Mouse (Mus musculus) liver, embryonic 15.5 days (tissue): ENCODE measurements at regions not wholly inside any gene's neighbourhood (a gene's known extent, or its start where the extent isn't known, plus 50 kb on each side); places are given as distances from the start of the nearest gene placed in this dataset.
A peak's percentile ranks its signal among the peaks of the same experiment; 100 is the strongest.

Experiments
- ATAC-seq: fragments of 200-750 bp; cut with Nextera tagmentation; 2 replicates; pipeline ENCODE4 v1.8.0; 2017; ENCODE audit warnings: moderate number of reproducible peaks, mild to moderate bottlenecking, moderate library complexity; ENCODE audit not compliant: insufficient read depth
- H3K27ac ChIP-seq: fragments of 300-500 bp; sonication (generic); replicated peaks from 2 replicates; pipeline ENCODE4 v1.5.1; 2015; ENCODE audit warnings: mild to moderate bottlenecking, inconsistent platforms
- H3K27me3 ChIP-seq: fragments of 300-500 bp; sonication (generic); 2 replicates; pipeline ENCODE4 v1.6.1; 2015; ENCODE audit warnings: mild to moderate bottlenecking, inconsistent platforms
- H3K36me3 ChIP-seq: fragments of 300-500 bp; sonication (generic); replicated peaks from 2 replicates; pipeline ENCODE4 v1.6.1; 2015; ENCODE audit warnings: moderate library complexity, mild to moderate bottlenecking, inconsistent platforms
- H3K4me1 ChIP-seq: fragments of 300-500 bp; sonication (generic); replicated peaks from 2 replicates; pipeline ENCODE4 v1.6.1; 2015; ENCODE audit warnings: inconsistent platforms
- H3K4me2 ChIP-seq: fragments of 300-500 bp; sonication (generic); 2 replicates; pipeline ENCODE4 v1.6.1; 2015; ENCODE audit warnings: moderate library complexity, mild to moderate bottlenecking, inconsistent platforms
- H3K4me3 ChIP-seq: fragments of 300-500 bp; sonication (generic); replicated peaks from 2 replicates; pipeline ENCODE4 v1.5.1; 2015; ENCODE audit warnings: mild to moderate bottlenecking, inconsistent platforms
- H3K9ac ChIP-seq: fragments of 300-500 bp; sonication (generic); 2 replicates; pipeline ENCODE4 v1.6.1; 2015; ENCODE audit warnings: moderate library complexity, mild to moderate bottlenecking, inconsistent platforms
- H3K9me3 ChIP-seq: fragments of 300-500 bp; sonication (generic); replicated peaks from 2 replicates; pipeline ENCODE4 v1.6.1; 2016; ENCODE audit warnings: inconsistent platforms
- WGBS: fragments of 180-500 bp; shearing (Covaris S2); methylation state at CpG from one replicate; pipeline ENCODE4 v1.1.7; 2015; ENCODE audit warnings: mixed read lengths; ENCODE audit not compliant: insufficient replicate concordance; 5-methylcytosine and 5-hydroxymethylcytosine counted together

- no peak overlapping the region for H3K4me2 ChIP-seq
- 47% methylated on average over 4 of the region's 4 CpGs for WGBS
- H3K4me1 ChIP-seq = no peaks in the 10 kb centered on the region
These were observed 117.8 kb downstream of the Utp6 start for GRCm38 (mm10) chr11:79844436-79844835.

GRCm38 (mm10) chr11:79843021-79843420 is 119.2 kb downstream of the Utp6 start:
- H3K9ac ChIP-seq = no peak overlapping the region
- 44% methylated on average over 3 of the region's 3 CpGs for WGBS
- H3K4me3 ChIP-seq = no peak overlapping the region
- H3K4me2 ChIP-seq = no peak overlapping the region
- no peaks in the 10 kb centered on the region for H3K9me3 ChIP-seq
- H3K27ac ChIP-seq = no peak overlapping the region
- peaks cover 11% of the 10 kb centered on the region; the same call in 1 of the 2 replicates for H3K4me1 ChIP-seq
- ATAC-seq = no peak
- no peaks in the 10 kb centered on the region for H3K36me3 ChIP-seq
- H3K27me3 ChIP-seq = peaks cover 16% of the 10 kb centered on the region

More at GRCm38 (mm10) chr11:79844436-79844835, 117.8 kb downstream of the Utp6 start:
- no peak for ATAC-seq
- Histone ChIP-seq H3K27ac (no peak overlapping the region), H3K9ac (no peak overlapping the region), H3K36me3 (no peaks in the 10 kb centered on the region), H3K27me3 (peaks cover 16% of the 10 kb centered on the region), H3K9me3 (no peaks in the 10 kb centered on the region), H3K4me3 (no peak overlapping the region)

- no peak overlapping the region for H3K4me2 ChIP-seq
- no peak overlapping the region for H3K27ac ChIP-seq
- WGBS = 68% methylated on average over 6 of the region's 6 CpGs
- no peak for ATAC-seq
- H3K4me1 ChIP-seq = peaks cover 26% of the 10 kb centered on the region; the same call in 1 of the 2 replicates
- H3K36me3 ChIP-seq = no peaks in the 10 kb centered on the region
- no peaks in the 10 kb centered on the region for H3K9me3 ChIP-seq
- H3K9ac ChIP-seq = no peak overlapping the region
- H3K4me3 ChIP-seq = no peak overlapping the region
- H3K27me3 ChIP-seq = peaks cover 16% of the 10 kb centered on the region
These were observed 122.2 kb downstream of the Utp6 start for GRCm38 (mm10) chr11:79839973-79840372.

GRCm38 (mm10) chr11:79838051-79838450 is 124.1 kb downstream of the Utp6 start:
- no peaks in the 10 kb centered on the region for H3K36me3 ChIP-seq
- no peak for ATAC-seq
- 55% methylated on average over 4 of the region's 4 CpGs for WGBS
- H3K4me2 ChIP-seq = no peak overlapping the region
- peaks cover 13% of the 10 kb centered on the region for H3K27me3 ChIP-seq
- no peak overlapping the region for H3K4me3 ChIP-seq
- no peak overlapping the region for H3K9ac ChIP-seq
- H3K9me3 ChIP-seq = no peaks in the 10 kb centered on the region
- peaks cover 26% of the 10 kb centered on the region; the same call in 1 of the 2 replicates for H3K4me1 ChIP-seq
- H3K27ac ChIP-seq = no peak overlapping the region

GRCm38 (mm10) chr11:79837076-79837990 is 124.9 kb downstream of the Utp6 start:
- peak; percentile 91 for ATAC-seq
- H3K27me3 ChIP-seq = peaks cover 10% of the 10 kb centered on the region; the same call in 1 of the 2 replicates
- WGBS = 18% methylated on average over 6 of the region's 6 CpGs

GRCm38 (mm10) chr11:79835873-79836272 is 126.3 kb downstream of the Utp6 start:
- WGBS = 73% methylated on average over 7 of the region's 7 CpGs
- H3K9me3 ChIP-seq = no peaks in the 10 kb centered on the region
- no peaks in the 10 kb centered on the region for H3K36me3 ChIP-seq
- no peak overlapping the region for H3K9ac ChIP-seq
- peaks cover 3% of the 10 kb centered on the region; the same call in 1 of the 2 replicates for H3K27me3 ChIP-seq
- no peak overlapping the region for H3K27ac ChIP-seq
- no peak for ATAC-seq
- H3K4me1 ChIP-seq = peaks cover 26% of the 10 kb centered on the region; the same call in 1 of the 2 replicates
- no peak overlapping the region for H3K4me2 ChIP-seq
- H3K4me3 ChIP-seq = no peak overlapping the region

More at GRCm38 (mm10) chr11:79837076-79837990, 124.9 kb downstream of the Utp6 start:
- Histone ChIP-seq H3K9ac (no peak overlapping the region), H3K27ac (no peak overlapping the region), H3K4me1 (peaks cover 26% of the 10 kb centered on the region; the same call in 1 of the 2 replicates), H3K36me3 (no peaks in the 10 kb centered on the region), H3K4me2 (peak overlapping the region; percentile 31), H3K9me3 (no peaks in the 10 kb centered on the region), H3K4me3 (no peak overlapping the region)

- no peak overlapping the region for H3K4me2 ChIP-seq
- WGBS = 39% methylated on average over 2 of the region's 2 CpGs
These were observed 128.4 kb downstream of the Utp6 start for GRCm38 (mm10) chr11:79833817-79834216.

GRCm38 (mm10) chr11:79831591-79832320 is 130.4 kb downstream of the Utp6 start:
- Histone ChIP-seq H3K27ac (no peak overlapping the region), H3K9me3 (no peaks in the 10 kb centered on the region), H3K4me2 (no peak overlapping the region), H3K36me3 (no peaks in the 10 kb centered on the region), H3K4me3 (no peak overlapping the region), H3K4me1 (peaks cover 2% of the 10 kb centered on the region; the same call in 1 of the 2 replicates), H3K27me3 (no peaks in the 10 kb centered on the region), H3K9ac (no peak overlapping the region)
- ATAC-seq = no peak
- WGBS = 76% methylated on average over 11 of the region's 11 CpGs

More at GRCm38 (mm10) chr11:79833817-79834216, 128.4 kb downstream of the Utp6 start:
- Histone ChIP-seq H3K4me1 (peaks cover 21% of the 10 kb centered on the region; the same call in 1 of the 2 replicates), H3K27me3 (no peaks in the 10 kb centered on the region), H3K4me3 (no peak overlapping the region), H3K27ac (no peak overlapping the region), H3K36me3 (no peaks in the 10 kb centered on the region), H3K9ac (no peak overlapping the region), H3K9me3 (no peaks in the 10 kb centered on the region)
- ATAC-seq = no peak

GRCm38 (mm10) chr11:79830567-79831055 is 131.6 kb downstream of the Utp6 start:
- Histone ChIP-seq H3K9me3 (no peaks in the 10 kb centered on the region), H3K27ac (no peak overlapping the region), H3K9ac (no peak overlapping the region), H3K4me2 (no peak overlapping the region), H3K4me1 (no peaks in the 10 kb centered on the region; the same call in 1 of the 2 replicates), H3K27me3 (no peaks in the 10 kb centered on the region), H3K36me3 (no peaks in the 10 kb centered on the region), H3K4me3 (no peak overlapping the region)
- WGBS = 54% methylated on average over 5 of the region's 5 CpGs
- no peak for ATAC-seq

GRCm38 (mm10) chr11:79827034-79827433 is 135.2 kb downstream of the Utp6 start:
- 50% methylated on average over 3 of the region's 3 CpGs for WGBS
- no peaks in the 10 kb centered on the region for H3K4me1 ChIP-seq
- H3K27me3 ChIP-seq = 0 out of 2 replicates have a peak, but pooled peaks cover 3% of the 10 kb centered on the region
- no peak overlapping the region for H3K4me3 ChIP-seq
- H3K9ac ChIP-seq = no peak overlapping the region
- no peak overlapping the region for H3K4me2 ChIP-seq
- H3K36me3 ChIP-seq = no peaks in the 10 kb centered on the region
- H3K9me3 ChIP-seq = no peaks in the 10 kb centered on the region
- ATAC-seq = no peak
- H3K27ac ChIP-seq = no peak overlapping the region

- H3K27ac ChIP-seq = no peak overlapping the region
- H3K4me3 ChIP-seq = no peak overlapping the region
- no peak for ATAC-seq
- 66% methylated on average over 4 of the region's 4 CpGs for whole genome bisulfite sequencing
- H3K9ac ChIP-seq = no peak overlapping the region
- no peaks in the 10 kb centered on the region for H3K9me3 ChIP-seq
- no peaks in the 10 kb centered on the region for H3K36me3 ChIP-seq
- no peak overlapping the region for H3K4me2 ChIP-seq
- H3K27me3 ChIP-seq = 0 out of 2 replicates have a peak, but pooled peaks cover 3% of the 10 kb centered on the region
- H3K4me1 ChIP-seq = no peaks in the 10 kb centered on the region
These were observed 136.3 kb downstream of the Utp6 start for GRCm38 (mm10) chr11:79825881-79826280.
